Mouse (Mus musculus) cerebellum, postnatal 14 days (tissue): ENCODE measurements around the gene Cdkn3.
"Not testable (repeated sequence)": the region's sequence is repeated elsewhere in the genome, so short reads cannot be mapped to it uniquely, and the experiment has no call there.

ENCODE experiments used
- DNase-seq, 2 experiments: peaks; one replicate each; pipeline ENCODE4 v3.0.0; 2021; ENCODE audit warnings: mixed read lengths in 2 of 2

Cdkn3 gene

GRCm38 (mm10) chr14:46785247-46785646, 24.9 kb downstream of the Cdkn3 start:
- DNase-seq = no peak

GRCm38 (mm10) chr14:46787454-46787786, 27.1 kb downstream of the Cdkn3 start:
- no peak for DNase-seq

DNA sequence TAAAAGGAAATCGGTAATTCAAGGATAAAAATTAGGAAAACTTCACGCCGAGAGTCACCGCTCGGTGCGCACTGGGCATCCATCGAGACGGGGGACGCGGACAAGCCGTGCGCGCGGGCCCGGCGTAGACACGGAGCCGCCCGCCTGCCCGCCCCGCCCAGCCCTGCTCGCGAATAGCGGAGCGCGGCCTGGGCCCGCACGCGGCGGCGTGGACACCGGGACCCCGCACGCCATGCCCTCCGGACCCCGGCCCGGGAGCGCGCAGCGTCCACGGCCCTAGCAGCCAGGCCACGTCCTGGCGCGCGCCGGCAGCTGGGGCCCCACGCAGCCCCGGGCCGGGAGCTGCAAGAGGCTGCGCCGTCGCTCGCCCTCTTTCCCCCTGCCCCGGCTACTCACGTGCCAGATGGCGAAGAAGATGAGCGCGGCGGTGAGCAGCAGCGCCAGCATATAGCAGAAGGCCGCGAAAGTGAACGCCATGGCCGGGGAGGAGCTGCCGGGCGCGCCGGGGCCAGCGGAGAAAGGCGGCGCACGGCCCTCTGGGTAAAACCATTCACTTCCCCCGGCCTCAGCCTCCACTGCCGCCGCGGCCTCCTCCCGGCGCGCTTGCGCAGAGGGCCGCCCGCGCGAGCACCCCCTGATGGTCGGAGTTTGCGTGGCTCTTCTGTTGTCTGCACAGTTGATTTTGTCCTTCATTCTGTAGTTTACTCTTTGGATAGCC, 27.6 kb downstream of the Cdkn3 start, which contains the start of gene Cnih1:
Cnih1 (minus strand) TSS at position 625 of the 718 bp plus-strand sequence.
- peak; percentile 94 to 96 for DNase-seq

DNA sequence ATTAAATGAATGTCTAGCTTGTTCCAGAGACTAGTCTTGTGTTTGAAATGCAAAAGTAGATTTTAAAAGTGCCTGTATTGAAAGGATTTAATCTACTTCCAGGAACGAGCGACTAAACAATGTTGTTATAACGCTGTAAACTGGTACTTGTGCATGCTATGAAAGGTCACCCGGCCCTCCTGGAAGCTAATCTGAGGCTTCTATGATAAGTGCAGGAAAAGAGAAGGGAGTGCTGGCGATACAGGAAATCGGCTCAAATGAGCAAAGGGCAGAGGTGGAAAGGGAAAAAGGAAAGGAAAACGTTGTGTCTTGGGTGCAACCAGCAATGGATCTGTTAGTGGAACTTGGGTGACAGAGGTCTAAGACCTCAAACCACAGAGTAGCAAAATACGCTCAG, 28.2 kb downstream of the Cdkn3 start:
- peak in 1 of 2 experiments; percentile 32 for DNase-seq

DNA sequence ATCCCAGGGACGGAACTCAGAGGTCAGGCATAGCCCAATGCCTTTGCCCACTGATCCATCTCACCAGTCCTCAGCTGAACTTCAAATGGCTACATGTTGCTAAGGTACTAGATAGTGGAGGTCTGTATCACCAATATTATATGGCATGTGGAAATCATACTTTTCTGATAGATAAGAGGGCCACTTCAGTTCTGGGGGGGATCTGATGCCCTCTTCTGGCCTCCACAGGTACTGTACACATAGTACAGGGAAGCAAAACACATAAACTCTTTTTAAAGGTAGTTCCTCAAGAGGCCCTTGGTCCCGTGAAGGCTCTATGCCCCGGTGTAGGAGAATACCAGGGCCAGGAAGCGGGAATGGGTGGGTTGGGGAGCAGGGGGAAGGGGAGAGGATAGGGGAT, 30.0 kb downstream of the Cdkn3 start:
- peak in 1 of 2 experiments; percentile 29 for DNase-seq

DNA sequence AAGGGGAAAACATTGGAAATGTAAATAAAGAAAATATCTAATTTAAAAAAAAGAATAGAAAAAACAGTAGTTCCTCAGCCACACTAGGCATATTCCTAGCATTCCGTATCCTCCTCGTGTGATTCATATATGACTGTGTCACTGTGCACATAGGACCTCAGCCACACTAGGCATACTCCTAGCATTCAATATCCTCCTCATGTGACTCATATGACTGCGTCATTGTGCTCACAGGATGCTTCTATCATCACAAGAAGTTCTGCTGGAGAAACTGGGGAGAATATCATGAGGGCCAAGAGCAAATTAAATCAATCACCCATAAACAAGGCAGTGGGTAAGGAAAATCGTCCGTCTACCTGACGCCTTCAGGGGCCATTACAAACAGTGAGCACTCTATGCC, 30.4 kb downstream of the Cdkn3 start:
- DNase-seq = no peak

- no peak for DNase-seq
These were observed 33.8 kb downstream of the Cdkn3 start for GRCm38 (mm10) chr14:46794157-46794556.

DNA sequence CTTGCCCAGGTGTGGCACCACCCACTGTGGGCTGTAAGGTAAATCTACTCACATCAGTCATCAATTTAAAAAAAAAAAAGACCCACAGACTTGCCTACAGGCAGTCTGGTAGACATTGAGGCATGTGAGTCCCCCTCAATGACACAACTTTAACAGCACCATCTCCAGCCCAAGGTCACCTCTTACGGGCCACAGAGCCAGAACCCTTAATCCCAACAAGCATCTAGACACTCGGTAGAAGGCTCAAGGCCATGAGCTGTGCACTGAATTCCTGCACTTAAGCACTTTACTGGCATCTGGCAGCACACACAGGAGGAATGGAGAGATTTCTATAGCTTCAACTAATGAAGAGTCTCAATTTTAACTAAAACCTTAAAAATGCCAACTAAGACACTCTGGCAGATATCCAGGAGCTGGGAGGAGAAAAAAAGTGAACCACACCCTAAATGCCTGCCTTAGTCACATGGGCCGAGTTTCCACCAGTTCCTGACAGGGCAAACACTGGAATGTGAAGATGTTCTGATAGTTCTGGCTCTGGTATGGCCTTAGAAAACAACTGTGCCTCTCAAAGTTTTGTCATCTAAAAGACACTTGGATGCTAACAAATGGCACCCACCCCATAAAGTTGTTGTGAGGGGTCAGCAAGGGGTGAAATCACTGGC, 40.5 kb downstream of the Cdkn3 start:
- no peak for DNase-seq

DNA sequence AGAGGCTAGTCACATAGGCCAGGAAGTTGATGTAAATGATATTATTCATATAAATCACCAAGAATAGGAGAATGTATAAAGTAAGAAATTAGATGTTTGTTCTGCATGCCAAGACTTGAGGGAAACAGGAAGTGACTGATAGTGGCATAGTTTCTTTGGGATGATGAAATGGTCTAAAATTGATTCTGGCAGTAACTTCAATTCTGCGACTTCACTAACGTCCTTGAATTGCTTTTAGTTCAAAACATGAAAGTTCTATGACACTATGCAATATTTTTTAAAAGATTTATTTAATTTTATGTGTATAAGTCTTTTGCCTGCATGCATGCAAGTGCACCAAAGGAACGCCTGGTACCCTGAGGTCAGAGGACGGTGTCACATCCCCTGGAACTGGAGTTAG, 42.9 kb downstream of the Cdkn3 start:
- DNase-seq = no peak

DNA sequence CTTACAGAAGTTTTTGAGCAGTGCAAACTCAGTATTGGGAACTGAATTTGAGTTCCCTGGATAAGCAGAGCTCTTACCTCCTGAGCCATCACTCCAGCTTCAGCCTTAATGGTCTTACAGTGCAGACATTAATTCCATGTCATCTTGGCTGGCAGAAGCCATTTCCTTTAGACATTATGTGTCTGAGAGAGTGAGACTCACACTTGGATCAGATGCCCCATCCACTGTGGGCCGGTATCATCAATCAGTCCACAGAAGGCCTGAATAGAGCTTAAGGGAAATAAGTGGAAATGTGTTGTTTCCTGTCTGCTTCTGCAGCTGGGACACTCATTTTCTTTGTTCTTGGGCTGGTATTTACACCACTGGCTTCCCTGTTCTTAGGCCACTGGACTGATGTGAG, 43.5 kb downstream of the Cdkn3 start:
- no peak for DNase-seq

DNA sequence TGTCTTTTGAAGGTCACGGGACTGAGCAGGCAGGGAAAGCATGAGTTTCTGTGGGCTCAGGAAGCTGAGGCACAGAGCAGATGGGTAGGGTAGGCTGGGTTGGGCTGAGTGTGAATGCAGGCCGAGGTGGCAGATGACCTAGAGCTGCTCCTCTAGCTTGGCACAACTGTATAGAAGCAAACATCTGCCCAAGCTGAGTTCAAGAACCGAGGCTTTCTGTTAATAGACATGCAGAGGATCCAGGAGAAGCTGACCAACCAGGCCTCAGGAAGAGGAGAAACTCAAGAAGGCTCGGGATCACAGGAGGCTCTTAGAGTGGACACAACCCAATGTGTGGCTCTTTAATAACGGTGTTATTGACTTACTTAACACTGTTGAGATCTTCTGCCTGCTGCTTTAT, 45.8 kb downstream of the Cdkn3 start:
- no peak for DNase-seq

- no peak for DNase-seq
These were observed 47.6 kb downstream of the Cdkn3 start for GRCm38 (mm10) chr14:46807927-46808326.

DNA sequence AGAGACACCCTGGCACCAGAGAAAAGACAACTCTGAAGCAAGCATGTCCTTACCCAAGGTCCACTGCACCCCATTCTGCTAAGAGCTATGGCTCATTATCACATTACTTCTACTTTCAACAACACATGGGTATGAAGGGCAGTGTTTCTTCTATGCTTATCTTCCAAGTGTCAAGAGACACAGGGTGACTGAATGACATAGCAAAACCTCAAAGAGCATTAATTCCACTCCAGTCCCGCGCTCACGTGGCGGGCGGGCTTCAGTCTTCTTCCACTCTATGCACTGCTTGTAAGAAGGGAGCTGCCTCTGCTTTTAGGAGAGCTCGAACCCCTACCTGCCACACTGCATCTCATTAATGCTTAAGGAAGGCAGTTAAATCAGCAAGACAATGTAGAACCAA, 55.3 kb downstream of the Cdkn3 start:
- no peak for DNase-seq

DNA sequence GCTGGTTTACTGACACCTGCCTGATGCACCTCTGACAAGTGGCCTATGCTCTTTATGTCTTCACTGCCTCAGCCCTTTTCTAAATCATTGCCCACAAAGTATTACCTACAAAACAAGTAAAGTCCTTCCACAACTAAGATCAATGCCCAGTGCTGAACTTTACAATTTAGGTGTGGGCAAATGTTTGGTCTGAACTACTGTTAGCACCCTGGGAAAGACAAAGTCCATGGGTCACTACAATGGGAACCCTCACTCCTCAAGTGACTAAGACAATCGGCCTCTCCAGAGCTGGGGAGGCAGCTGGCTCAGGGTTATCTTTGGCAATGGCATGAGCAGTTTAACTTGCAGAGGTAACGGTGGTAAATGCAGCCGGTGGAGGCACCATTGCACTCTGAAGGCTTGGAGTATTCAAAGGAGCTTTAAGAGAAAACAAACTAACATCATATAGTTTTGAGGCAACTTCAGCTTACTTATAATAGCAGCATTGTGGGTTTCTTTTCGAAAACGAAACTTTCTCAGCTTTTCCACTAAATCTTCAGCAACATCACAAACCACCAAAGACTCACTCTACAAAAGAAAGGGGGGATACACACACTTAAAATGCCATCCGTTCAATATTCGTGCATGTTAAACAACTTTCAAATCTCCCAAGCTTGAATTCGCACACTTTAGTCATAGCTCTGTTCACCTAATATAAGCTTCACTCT, 56.7 kb downstream of the Cdkn3 start:
- no peak for DNase-seq

DNA sequence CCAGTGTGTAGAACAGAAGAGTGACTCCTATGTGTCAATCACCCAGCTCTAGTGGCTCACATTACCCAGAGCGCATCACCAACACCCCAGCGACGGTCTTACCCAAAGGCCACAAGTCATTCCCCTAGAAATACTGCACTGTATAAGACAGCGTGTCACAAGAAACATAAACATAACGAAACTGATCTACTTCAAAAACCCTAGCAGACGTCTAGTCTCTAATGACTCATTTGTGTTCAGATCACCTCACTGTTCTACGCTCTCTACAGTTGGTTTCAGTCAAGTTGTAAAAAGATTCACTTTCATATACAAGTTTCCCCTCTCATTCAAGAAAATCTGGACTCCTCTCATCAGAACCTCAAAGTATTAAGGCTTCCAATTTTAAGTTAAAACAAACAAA, 58.4 kb downstream of the Cdkn3 start:
- DNase-seq = no peak

- not testable (repeated sequence) for DNase-seq
These were observed 59.6 kb downstream of the Cdkn3 start for GRCm38 (mm10) chr14:46819961-46820360.
